Mouse (Mus musculus) cerebellum, adult 2 months (tissue): Measurements from ENCODE around the gene Lsm2.
A peak's percentile ranks its signal among the peaks of the same experiment; 100 is the strongest.
"Not testable (repeated sequence)": the region's sequence is repeated elsewhere in the genome, so short reads cannot be mapped to it uniquely, and the experiment has no call there.

ENCODE experiments used
- CTCF ChIP-seq: fragments of 200-500 bp; IDR thresholded peaks from 2 replicates; pipeline ENCODE4 v1.5.1; 2011; ENCODE audit warnings: low read depth, mild to moderate bottlenecking, control low read depth, low read length, moderate library complexity, borderline replicate concordance; ENCODE audit not compliant: insufficient read depth
- POLR2A ChIP-seq: fragments of 200-500 bp; IDR thresholded peaks from 2 replicates; pipeline ENCODE4 v1.6.1; 2011; ENCODE audit warnings: low read length, control low read depth, borderline replicate concordance; ENCODE audit not compliant: insufficient read depth

GRCm38 (mm10) chr17:34972069-34972749, 9.5 kb upstream of the Lsm2 start, which contains the start of the genes Hspa1a and Hspa1l:
- TF ChIP-seq CTCF: not testable (repeated sequence)
- peak; percentile 56; the same call in 1 of the 2 replicates for TF ChIP-seq POLR2A
